Mouse (Mus musculus): ENCODE results near the gene Bap1.

DNA sequence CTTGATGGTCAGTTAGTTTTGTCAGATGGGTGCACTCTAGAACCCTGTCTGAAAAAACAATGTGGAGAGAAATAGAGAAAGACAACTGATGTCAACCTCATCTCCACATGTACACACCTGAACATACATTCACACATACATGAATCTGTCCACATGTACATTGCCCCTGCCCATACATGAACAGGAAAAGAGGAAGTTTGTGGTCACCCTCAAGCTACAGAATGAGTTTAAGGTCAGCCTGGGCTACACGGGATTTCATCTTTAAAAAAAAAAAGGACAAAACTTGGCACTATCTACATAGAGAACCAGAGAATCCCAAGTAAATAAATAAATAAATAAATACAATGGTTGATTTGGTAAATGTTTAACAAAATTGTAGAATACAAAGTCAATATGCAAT, 6.5 kb upstream of the Bap1 start:
- TF ChIP-seq CTCF (IDR thresholded peaks at IDR 0.05; ENCODE audit: low read depth, low read length) (no peak), GATA2 (IDR thresholded peaks at IDR 0.05; ENCODE audit: borderline replicate concordance, low read depth, low read length) (no peak), TAL1 (conservative IDR thresholded peaks at IDR 0.05; ENCODE audit: low read depth, low read length) (no peak)

Data from G1E (cell line).